Mouse (Mus musculus): ENCODE results near the gene F3.

- no peak for TF ChIP-seq POLR2A (IDR thresholded peaks at IDR 0.05; ENCODE audit: low read depth, low read length)
- no peak for TF ChIP-seq CTCF (IDR thresholded peaks at IDR 0.05; ENCODE audit: extremely low read depth, insufficient read length, insufficient replicate concordance, low read depth, low read length)
Observed at GRCm38 (mm10) chr3:121678935-121679334, 44.4 kb upstream of the F3 start.

All from small intestine, adult 2 months (tissue).